Comparison of ENCODE assay signal across 20 mouse cellular contexts in genomic region chr19:4317181-4317580, GRCm38 (mm10). TPM values are rescaled to one million over a fixed set of nuclear protein-coding genes. Genes with fewer than 3 reads are reported as not detected.
DNase-seq lines count a peak whose midpoint lies in the region; ATAC-seq and TF ChIP-seq lines count a peak whose summit lies in the region.
"Had no signal": no experiment of that assay in that cellular context is flagged by ENCODE, and none has a peak within 500 bp of the region (broad histone marks: within the 10 kb centered on the region; RNA-seq: fewer than 3 reads in every experiment).

No protein-coding gene starts in this region.

- H3K4me2 ChIP-seq in liver, embryonic 11.5 days = no peak overlapping the region
- H3K4me2 ChIP-seq in midbrain, embryonic 14.5 days (ENCODE audit: low read length) = no peak overlapping the region
- H3K4me2 ChIP-seq: embryonic facial prominence, embryonic 13.5 days; embryonic facial prominence, embryonic 15.5 days; forebrain, embryonic 12.5 days had no signal

- no peak overlapping the region for H3K4me3 ChIP-seq in cerebellum, adult 2 months (replicated peaks; ENCODE audit: insufficient read depth, low read depth, low read length)
- no peak overlapping the region for H3K4me3 ChIP-seq in liver, adult 2 months (ENCODE audit: insufficient read depth, low read depth, low read length)
- H3K4me3 ChIP-seq in liver, embryonic 11.5 days (ENCODE audit: low read depth, low read length) = no peak overlapping the region
- no peak overlapping the region for H3K4me3 ChIP-seq in midbrain, embryonic 14.5 days (replicated peaks; ENCODE audit: low read depth, low read length)
- H3K4me3 ChIP-seq: embryonic facial prominence, embryonic 13.5 days; embryonic facial prominence, embryonic 15.5 days; erythroblast, embryonic 14.5 days; forebrain, embryonic 10.5 days; forebrain, embryonic 12.5 days had no signal

- TF ChIP-seq CTCF in cerebellum, adult 2 months (IDR thresholded peaks at IDR 0.05; ENCODE audit: borderline replicate concordance, insufficient read depth, low read depth, low read length) = no peak
- no peak for TF ChIP-seq CTCF in liver, adult 2 months (IDR thresholded peaks at IDR 0.05; ENCODE audit: low read depth, low read length)

- DNase-seq in cerebellum, adult 9-11 months = peak; percentile 47
- DNase-seq in cerebellum, adult 2 months = no peak
- peak; percentile 59 for DNase-seq in liver, adult 2 months (ENCODE audit: extremely low read depth, low read depth, low spot score)
- no peak for DNase-seq in liver, embryonic 11.5 days (ENCODE audit: low spot score)
- peak; percentile 74 for DNase-seq in adipocyte (ENCODE audit: low spot score)
- DNase-seq in ovary, adult 18-20 months (ENCODE audit: low spot score) = no peak
- no peak for DNase-seq in midbrain, embryonic 14.5 days
- DNase-seq: adrenal gland, adult 2 months; adrenal gland, postnatal 10 days; adrenal gland, postnatal 25 days had no signal

- no peaks in the 10 kb centered on the region for H3K9me3 ChIP-seq in liver, embryonic 11.5 days (ENCODE audit: control insufficient read depth, low read length)
- H3K9me3 ChIP-seq in midbrain, embryonic 14.5 days (ENCODE audit: control insufficient read depth, low read length) = no peaks in the 10 kb centered on the region
- H3K9me3 ChIP-seq: embryonic facial prominence, embryonic 13.5 days; embryonic facial prominence, embryonic 15.5 days; forebrain, embryonic 10.5 days; forebrain, embryonic 12.5 days; G1E had no signal

- no peak for TF ChIP-seq POLR2A in cerebellum, adult 2 months (IDR thresholded peaks at IDR 0.05; ENCODE audit: borderline replicate concordance, insufficient read depth, low read length)
- no peak for TF ChIP-seq POLR2A in liver, adult 2 months (IDR thresholded peaks at IDR 0.05; ENCODE audit: extremely low read depth, insufficient read depth, low read length)

- H3K4me1 ChIP-seq in cerebellum, adult 2 months (ENCODE audit: control insufficient read depth, insufficient read depth, low read length) = peaks cover 32% of the 10 kb centered on the region
- H3K4me1 ChIP-seq in liver, adult 2 months (ENCODE audit: control insufficient read depth, insufficient read depth, low read length) = peaks cover 15% of the 10 kb centered on the region
- H3K4me1 ChIP-seq in liver, embryonic 11.5 days (replicated peaks; ENCODE audit: control insufficient read depth, insufficient read depth, low read length) = no peaks in the 10 kb centered on the region
- H3K4me1 ChIP-seq in midbrain, embryonic 14.5 days (ENCODE audit: control insufficient read depth, insufficient read depth, low read length) = no peaks in the 10 kb centered on the region
- H3K4me1 ChIP-seq: embryonic facial prominence, embryonic 13.5 days; embryonic facial prominence, embryonic 15.5 days; forebrain, embryonic 10.5 days; forebrain, embryonic 12.5 days had no signal

- no peaks in the 10 kb centered on the region for H3K27me3 ChIP-seq in cerebellum, adult 2 months (ENCODE audit: control insufficient read depth, insufficient read depth, low read length)
- H3K27me3 ChIP-seq in liver, adult 2 months (ENCODE audit: control insufficient read depth, insufficient read depth, low read length) = no peaks in the 10 kb centered on the region
- H3K27me3 ChIP-seq in liver, embryonic 11.5 days (replicated peaks; ENCODE audit: control insufficient read depth, insufficient read depth, low read length) = no peaks in the 10 kb centered on the region
- H3K27me3 ChIP-seq in midbrain, embryonic 14.5 days (ENCODE audit: control insufficient read depth, insufficient read depth, low read length) = no peaks in the 10 kb centered on the region
- H3K27me3 ChIP-seq: embryonic facial prominence, embryonic 13.5 days; embryonic facial prominence, embryonic 15.5 days; forebrain, embryonic 12.5 days; Patski had no signal

- H3K79me2 ChIP-seq in liver, adult 2 months (ENCODE audit: control insufficient read depth, insufficient read depth, low read length) = no peaks in the 10 kb centered on the region

- no peak for ATAC-seq in liver, embryonic 11.5 days (replicated peaks; ENCODE audit: low FRiP score)
- ATAC-seq in midbrain, embryonic 14.5 days (ENCODE audit: low FRiP score, low TSS enrichment) = no peak
- ATAC-seq: activated CD4-positive, CD25-positive, alpha-beta regulatory T cell, adult 4 months; forebrain, embryonic 14.5 days; forebrain, embryonic 16.5 days; Patski had no signal

- 44% methylated on average over 3 of the region's 3 CpGs for WGBS in cerebellum, adult 2 months
- 42% methylated on average over 3 of the region's 3 CpGs for WGBS in liver, adult 2 months
- WGBS in liver, embryonic 11.5 days = 89% methylated on average over 3 of the region's 3 CpGs
- WGBS in midbrain, embryonic 14.5 days = 97% methylated on average over 3 of the region's 3 CpGs

- H3K27ac ChIP-seq in cerebellum, adult 2 months (ENCODE audit: insufficient read depth, low read length) = no peak overlapping the region
- H3K27ac ChIP-seq in liver, adult 2 months (replicated peaks; ENCODE audit: insufficient read depth, low read depth, low read length) = no peak overlapping the region
- no peak overlapping the region for H3K27ac ChIP-seq in liver, embryonic 11.5 days (ENCODE audit: low read depth, low read length)
- no peak overlapping the region for H3K27ac ChIP-seq in midbrain, embryonic 14.5 days (replicated peaks; ENCODE audit: low read depth, low read length)
- H3K27ac ChIP-seq: embryonic facial prominence, embryonic 13.5 days; embryonic facial prominence, embryonic 15.5 days; forebrain, embryonic 10.5 days; forebrain, embryonic 12.5 days had no signal

- peaks cover 41% of the 10 kb centered on the region for H3K36me3 ChIP-seq in liver, adult 2 months (ENCODE audit: control insufficient read depth, insufficient read depth, low read length)
- H3K36me3 ChIP-seq in liver, embryonic 11.5 days (ENCODE audit: control insufficient read depth, insufficient read depth, low read length) = peaks cover 44% of the 10 kb centered on the region
- peaks cover 74% of the 10 kb centered on the region for H3K36me3 ChIP-seq in midbrain, embryonic 14.5 days (ENCODE audit: control insufficient read depth, insufficient read depth, low read length)

- no peak overlapping the region for H3K9ac ChIP-seq in liver, adult 2 months (ENCODE audit: low read depth, low read length)
- no peak overlapping the region for H3K9ac ChIP-seq in liver, embryonic 11.5 days (ENCODE audit: low read depth, low read length)
- no peak overlapping the region for H3K9ac ChIP-seq in midbrain, embryonic 14.5 days (replicated peaks; ENCODE audit: low read length)
- H3K9ac ChIP-seq: embryonic facial prominence, embryonic 13.5 days; embryonic facial prominence, embryonic 15.5 days; forebrain, embryonic 12.5 days had no signal

RNA-seq across cellular contexts. Expression of gene Grk2, which starts 11.2 kb away (rescaled TPM):
- polyA plus RNA-seq in cerebellum, adult 2 months (2012; rRNA removed) = 226 and 239 TPM in 2 replicates
- total RNA-seq in liver, adult 2 months (2014; rRNA removed) = 11.3 and 16.4 TPM in 2 replicates
- 23.4 and 30.3 TPM in 2 replicates for polyA plus RNA-seq in liver, adult 2 months (2012; rRNA removed)
- polyA plus RNA-seq in liver, embryonic 11.5 days (2014; fragmentation: Nextera tagmentation; extraction: Ambion mirVana) = 22.1 and 23.1 TPM in 2 replicates
- polyA plus RNA-seq in midbrain, embryonic 14.5 days (2014; fragmentation: Nextera tagmentation; extraction: Ambion mirVana) = 29.0 and 30.0 TPM in 2 replicates

RNA-seq across cellular contexts. Expression of gene Ankrd13d, which starts 34.2 kb away (rescaled TPM):
- 74.3 and 76.1 TPM in 2 replicates for polyA plus RNA-seq in cerebellum, adult 2 months (2012; rRNA removed)
- 0.40 and 0.46 TPM in 2 replicates for total RNA-seq in liver, adult 2 months (2014; rRNA removed)
- polyA plus RNA-seq in liver, adult 2 months (2012; rRNA removed) = 0.27 and 0.60 TPM in 2 replicates
- polyA plus RNA-seq in liver, embryonic 11.5 days (2014; fragmentation: Nextera tagmentation; extraction: Ambion mirVana) = 2.9 and 3.2 TPM in 2 replicates
- 34.5 and 39.3 TPM in 2 replicates for polyA plus RNA-seq in midbrain, embryonic 14.5 days (2014; fragmentation: Nextera tagmentation; extraction: Ambion mirVana)

RNA-seq across cellular contexts. Expression of gene Ssh3, which starts 48.2 kb away (rescaled TPM):
- 139 and 151 TPM in 2 replicates for polyA plus RNA-seq in cerebellum, adult 2 months (2012; rRNA removed)
- total RNA-seq in liver, adult 2 months (2014; rRNA removed) = 11.5 and 12.1 TPM in 2 replicates
- 15.3 and 29.2 TPM in 2 replicates for polyA plus RNA-seq in liver, adult 2 months (2012; rRNA removed)
- 3.2 and 3.3 TPM in 2 replicates for polyA plus RNA-seq in liver, embryonic 11.5 days (2014; fragmentation: Nextera tagmentation; extraction: Ambion mirVana)
- polyA plus RNA-seq in midbrain, embryonic 14.5 days (2014; fragmentation: Nextera tagmentation; extraction: Ambion mirVana) = 8.8 and 12.8 TPM in 2 replicates

Comparison
In these comparisons a context has a peak if more than half of its experiments do, and no peak if none do; other contexts are left out.
1. DNase-seq: peak in cerebellum, adult 9-11 months (single experiment), liver, adult 2 months (single experiment) and adipocyte (single experiment); none in cerebellum, adult 2 months (0 of 2), liver, embryonic 11.5 days (single experiment), ovary, adult 18-20 months (single experiment) and midbrain, embryonic 14.5 days (single experiment).